Mouse (Mus musculus): ENCODE measurements around the gene Cstb. TPM values are rescaled to one million over a fixed set of nuclear protein-coding genes. Genes with fewer than 3 reads are reported as not detected.
"Not testable (repeated sequence)": the region's sequence is repeated elsewhere in the genome, so short reads cannot be mapped to it uniquely, and the experiment has no call there.

Cstb gene
- total and polyA plus RNA-seq, 3 experiments, result 81.7 to 402 (median 380) TPM

- not testable (repeated sequence) for DNase-seq
Measured at GRCm38 (mm10) chr10:78414936-78415335, 10.5 kb upstream of the Cstb start.

DNA sequence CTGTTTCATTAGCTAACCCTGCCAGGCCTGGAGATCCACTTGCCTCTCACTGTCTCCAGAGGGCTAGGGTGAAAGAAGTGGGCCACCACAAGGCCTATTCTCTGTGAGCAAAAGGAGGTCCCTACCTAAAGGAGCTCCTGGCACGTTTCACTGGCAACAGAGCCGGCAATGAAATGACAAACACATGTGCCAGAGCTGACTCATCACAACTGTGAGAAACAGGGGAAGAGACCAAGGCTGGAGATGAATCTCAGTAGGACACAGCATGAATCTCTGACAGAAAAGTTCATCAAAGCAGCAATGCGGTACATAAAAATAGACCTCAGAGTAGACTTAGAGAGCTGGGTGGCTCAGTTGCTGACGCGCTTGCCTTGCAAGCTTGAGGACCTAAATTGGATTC is 7.6 kb upstream of the Cstb start:
- peak; percentile 86 for DNase-seq

GRCm38 (mm10) chr10:78418791-78419190 is 6.7 kb upstream of the Cstb start:
- peak; percentile 75 for DNase-seq

DNA sequence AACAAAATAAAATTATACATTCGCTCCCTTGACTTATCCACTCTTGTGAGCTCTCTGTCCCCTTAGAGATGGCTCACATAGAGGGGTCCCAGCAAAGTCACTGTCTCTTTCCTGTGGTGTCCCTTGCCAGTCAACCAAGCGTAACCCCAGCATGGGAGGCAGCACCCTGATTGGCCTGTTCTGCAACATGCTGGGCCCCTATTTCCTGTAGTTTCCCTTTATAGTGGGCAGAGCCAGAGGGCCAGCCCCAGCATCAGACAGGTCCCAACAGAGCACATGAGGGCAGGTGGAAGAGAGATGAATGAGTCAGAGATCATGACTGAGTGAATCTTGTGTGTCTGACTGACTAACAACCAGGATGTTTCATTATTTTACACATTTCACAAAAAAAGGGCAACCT is 4.5 kb upstream of the Cstb start:
- no peak for DNase-seq

DNA sequence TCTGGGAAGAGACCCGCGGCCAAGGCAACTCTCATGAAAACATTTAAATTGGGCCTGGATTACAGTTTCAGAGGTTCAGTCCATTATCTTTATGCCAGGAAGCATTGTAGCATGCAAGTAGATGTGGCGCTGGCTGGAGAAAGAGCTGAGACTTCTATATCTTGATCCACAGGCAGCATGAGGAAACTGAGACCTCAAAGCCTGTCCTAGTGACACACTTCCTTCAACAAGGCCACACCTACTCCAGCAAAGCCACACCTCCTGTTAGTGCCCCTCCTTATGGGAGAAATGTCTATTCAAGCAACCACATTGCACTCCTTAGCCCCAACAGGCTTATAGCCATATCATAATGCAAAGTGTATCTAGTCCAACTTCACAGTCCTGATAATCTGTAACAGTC is 2.9 kb upstream of the Cstb start:
- DNase-seq, result no peak

- DNase-seq, result peak; percentile 48
Measured at GRCm38 (mm10) chr10:78426117-78426735, 757 bp downstream of the Cstb start.

DNA sequence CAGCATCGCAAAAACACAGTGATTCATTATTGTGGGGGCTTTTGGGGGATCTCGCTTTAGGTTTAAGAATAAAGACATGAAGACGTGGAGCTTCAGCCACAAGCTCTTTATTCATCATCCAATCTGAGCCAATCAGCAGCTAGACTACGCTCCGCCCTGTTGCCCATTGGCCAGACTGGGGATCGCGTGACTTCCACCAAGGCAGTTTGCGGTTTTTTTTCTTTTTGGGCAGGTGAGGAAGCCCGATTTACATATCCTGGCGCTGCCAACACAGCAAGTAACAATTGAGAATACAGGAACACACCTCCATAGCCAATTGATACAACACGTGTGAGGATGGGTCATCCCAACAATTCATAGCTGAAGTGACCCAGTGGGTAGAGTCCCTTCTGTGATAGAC is 2.6 kb downstream of the Cstb start:
- no peak for DNase-seq

- peak; percentile 67 for DNase-seq
Measured at GRCm38 (mm10) chr10:78429180-78429579, 3.7 kb downstream of the Cstb start.

- DNase-seq, result no peak
Measured at GRCm38 (mm10) chr10:78429776-78430175, 4.3 kb downstream of the Cstb start.

- DNase-seq, result no peak
Measured at GRCm38 (mm10) chr10:78432853-78433252, 7.4 kb downstream of the Cstb start.

DNA sequence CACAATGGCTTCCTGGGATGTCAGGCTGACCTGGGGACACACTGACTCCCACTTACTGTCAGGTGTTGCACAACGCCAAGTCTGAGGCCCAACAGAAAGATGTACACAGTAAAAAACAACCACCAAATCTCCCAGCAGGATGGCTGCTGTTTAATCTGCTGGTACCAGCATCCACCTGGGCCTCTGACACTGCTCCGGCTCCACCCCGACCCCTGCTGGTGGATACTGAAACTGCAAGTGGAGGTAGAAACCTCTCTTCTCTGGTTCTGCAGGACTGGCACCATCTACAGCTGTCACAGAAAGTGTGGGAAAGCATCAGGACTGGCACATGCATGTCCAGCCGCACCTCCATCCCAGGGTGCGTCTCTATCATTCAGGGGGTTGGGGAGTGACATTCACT is 12.6 kb downstream of the Cstb start:
- peak; percentile 80 for DNase-seq

DNA sequence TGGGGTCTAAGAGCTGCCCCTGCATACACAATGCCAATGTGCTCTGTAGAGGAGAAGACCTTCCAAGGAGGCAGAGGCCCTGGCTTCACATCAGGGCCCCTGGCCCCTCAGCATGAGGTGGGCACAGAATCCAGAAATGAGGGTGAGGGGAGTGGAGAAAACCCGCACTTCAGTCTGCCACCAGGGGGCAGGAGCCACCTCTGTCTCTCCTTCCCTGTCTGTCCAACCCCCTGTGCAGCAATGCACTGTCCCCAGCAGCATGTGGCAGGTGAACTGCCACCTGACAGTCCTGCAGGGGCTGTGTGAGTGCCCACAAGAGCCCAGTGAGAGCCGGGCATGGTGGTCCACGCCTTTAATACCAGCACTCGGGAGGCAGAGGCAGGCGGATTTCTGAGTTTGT is 14.1 kb downstream of the Cstb start:
- no peak for DNase-seq

GRCm38 (mm10) chr10:78439990-78440389 is 14.5 kb downstream of the Cstb start:
- DNase-seq, result no peak

- no peak for DNase-seq
Measured at GRCm38 (mm10) chr10:78440812-78441211, 15.3 kb downstream of the Cstb start.

DNA sequence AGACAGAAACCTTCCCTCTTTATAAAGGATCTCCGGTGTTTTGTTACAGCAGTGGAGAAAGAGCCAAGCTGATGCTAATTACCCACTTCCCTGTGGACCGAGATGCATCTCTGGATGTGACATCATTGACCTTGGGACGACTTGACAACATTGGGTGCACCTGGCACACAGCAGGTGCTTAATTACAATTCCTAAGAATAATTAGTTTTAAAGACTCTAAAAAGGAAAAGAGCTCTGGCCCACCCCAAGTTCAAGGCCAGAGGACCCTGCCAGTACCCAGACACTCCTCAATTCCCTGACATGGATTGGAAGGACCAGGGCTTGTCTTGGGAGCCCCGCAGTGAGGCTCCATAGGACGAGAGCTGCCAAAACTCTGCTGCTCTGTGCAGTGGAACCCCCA is 16.1 kb downstream of the Cstb start:
- DNase-seq, result no peak

GRCm38 (mm10) chr10:78442292-78442691 is 16.8 kb downstream of the Cstb start:
- peak; percentile 42 for DNase-seq

DNA sequence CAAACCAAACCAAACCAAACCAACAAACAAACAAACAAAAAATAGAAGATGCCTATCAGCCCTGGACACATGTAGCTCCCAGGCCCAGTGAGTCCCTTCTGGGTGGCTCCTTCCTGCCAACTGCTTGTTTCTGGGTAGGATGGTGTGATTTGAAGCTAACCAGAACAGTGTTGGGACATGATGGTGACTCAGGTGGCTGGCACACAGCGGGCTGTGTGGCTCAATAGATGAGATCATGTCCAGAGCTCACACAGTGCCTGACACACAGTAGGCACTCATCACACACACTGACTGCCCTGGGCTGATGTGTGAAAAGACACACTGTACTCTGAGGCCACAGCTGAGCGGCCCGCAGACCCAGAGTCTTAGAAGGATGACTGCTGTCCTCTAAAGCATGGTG is 20.7 kb downstream of the Cstb start:
- DNase-seq, result peak; percentile 61

- no peak for DNase-seq
Measured at GRCm38 (mm10) chr10:78447396-78447795, 21.9 kb downstream of the Cstb start.

DNA sequence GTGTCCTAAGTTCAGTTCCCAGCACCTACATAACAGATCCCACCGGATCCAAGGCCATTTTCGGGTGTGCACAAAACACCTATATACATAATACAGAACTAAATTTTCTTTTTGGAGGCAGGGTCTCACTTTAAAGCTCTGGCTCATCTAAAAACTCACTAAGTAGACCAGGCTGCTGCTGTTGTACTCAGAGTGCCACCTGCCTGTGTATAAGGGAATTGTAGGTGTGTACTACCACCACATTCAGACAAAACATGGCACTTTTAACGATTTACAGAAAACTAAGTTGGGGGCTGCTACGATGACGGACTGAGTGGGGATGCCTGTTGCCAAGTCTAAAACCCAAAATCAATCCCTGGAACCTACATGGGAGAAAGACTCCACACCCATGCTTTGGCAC is 25.3 kb downstream of the Cstb start:
- no peak for DNase-seq

- peak; percentile 48 for DNase-seq
Measured at GRCm38 (mm10) chr10:78452641-78453040, 27.2 kb downstream of the Cstb start.

DNA sequence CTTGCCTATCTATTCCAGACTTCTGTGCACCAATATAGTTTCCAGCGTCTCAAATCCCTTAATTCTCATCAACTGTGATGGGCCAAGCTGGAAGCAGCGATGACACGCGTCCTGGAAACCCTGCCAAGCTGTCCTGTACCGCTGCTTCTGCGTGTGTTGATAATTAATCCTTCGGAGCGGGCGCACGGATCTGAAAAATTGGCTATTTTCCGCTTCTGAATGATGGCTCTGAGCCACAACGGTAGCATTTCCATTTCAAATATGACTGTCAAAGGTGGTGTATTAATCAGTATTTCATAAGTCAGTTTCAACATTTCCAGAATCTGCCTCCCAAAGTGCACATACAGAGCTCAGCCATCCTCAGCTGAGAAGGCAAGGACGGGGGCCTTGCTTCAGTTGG is 31.2 kb downstream of the Cstb start:
- DNase-seq, result no peak

DNA sequence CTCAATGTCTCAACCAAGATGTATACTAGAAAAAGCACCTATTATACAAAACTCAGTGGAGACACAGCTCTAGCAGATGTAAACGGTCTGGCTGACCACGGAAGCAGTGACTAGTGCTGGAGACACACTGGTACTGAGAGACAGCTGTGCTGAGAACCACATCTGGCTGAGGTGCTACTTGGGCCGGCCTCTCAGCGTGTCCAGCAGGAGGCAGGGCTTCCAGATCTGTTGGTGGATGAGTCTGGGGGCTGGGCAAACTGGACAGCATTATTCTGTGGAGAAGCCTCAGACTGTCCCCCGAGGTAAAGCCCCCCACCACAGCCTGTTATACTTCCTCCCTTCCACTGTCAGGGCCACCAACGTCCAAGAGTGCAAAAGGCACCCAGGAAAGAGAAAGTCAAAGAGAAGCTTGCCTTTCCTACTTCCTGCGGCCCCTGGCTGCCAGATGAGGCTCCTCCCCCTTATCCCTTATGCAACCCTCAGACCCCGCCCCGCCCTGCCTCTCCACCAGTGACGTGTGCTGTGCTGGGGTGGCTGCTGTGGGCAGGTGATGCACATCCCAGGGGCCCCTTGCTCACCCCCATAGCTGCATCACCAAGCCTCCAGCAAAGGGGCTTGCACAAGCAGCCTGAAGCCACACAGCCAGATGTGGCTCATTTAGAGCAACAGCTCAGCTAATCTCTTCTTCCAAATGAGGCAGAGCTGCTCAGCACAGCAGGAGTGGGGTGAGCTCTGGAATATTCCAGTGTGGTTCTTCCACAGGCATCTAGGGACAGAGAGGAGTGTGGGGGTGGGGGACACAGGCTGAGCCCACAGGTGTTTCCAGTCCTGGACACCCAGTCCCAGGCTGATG is 32.3 kb downstream of the Cstb start:
- DNase-seq, result peak; percentile 72

- no peak for DNase-seq
Measured at GRCm38 (mm10) chr10:78458348-78459111, 33.1 kb downstream of the Cstb start.
